Mouse (Mus musculus): ENCODE results near the gene Kcnk6.

GRCm38 (mm10) chr7:29212199-29212765 is 20.0 kb downstream of the Kcnk6 start:
- TF ChIP-seq POLR2A (IDR thresholded peaks at IDR 0.05; ENCODE audit: insufficient read depth, low read depth, low read length) (no peak), CTCF (IDR thresholded peaks at IDR 0.05; ENCODE audit: insufficient read depth, low read depth, low read length) (no peak)

All from olfactory bulb, adult 2 months (tissue).